Mouse (Mus musculus) small intestine, adult 2 months (tissue): ENCODE measurements around the gene Evl.

Experiments used
- CTCF ChIP-seq: fragments of 200-500 bp; IDR thresholded peaks from 2 replicates; pipeline ENCODE4 v1.5.1; 2012; ENCODE audit warnings: low read depth, mild to moderate bottlenecking, control low read depth, inconsistent platforms, low read length, moderate library complexity, mixed read lengths; ENCODE audit not compliant: insufficient replicate concordance, insufficient read length; ENCODE audit errors: extremely low read depth
- POLR2A ChIP-seq: fragments of 200-500 bp; IDR thresholded peaks from 2 replicates; pipeline ENCODE4 v1.6.1; 2012; ENCODE audit warnings: low read depth, mild to moderate bottlenecking, control low read depth, inconsistent platforms, low read length, moderate library complexity

- TF ChIP-seq CTCF = no peak
- TF ChIP-seq POLR2A = no peak
Measured at GRCm38 (mm10) chr12:108718485-108718884, 164.0 kb downstream of the Evl start.
